Mouse (Mus musculus) lung, adult 2 months (tissue): ENCODE results near the gene Cd300e.

ENCODE experiments used
- CTCF ChIP-seq: fragments of 200-500 bp; IDR thresholded peaks from 2 replicates; pipeline ENCODE4 v1.5.1; 2011; ENCODE audit warnings: mild to moderate bottlenecking, low read length, control low read depth; ENCODE audit not compliant: insufficient read depth
- POLR2A ChIP-seq: fragments of 200-500 bp; IDR thresholded peaks from 2 replicates; pipeline ENCODE4 v1.6.1; 2011; ENCODE audit warnings: low read depth, mild to moderate bottlenecking, control low read depth, low read length, borderline replicate concordance; ENCODE audit errors: extremely low read depth

- TF ChIP-seq CTCF: no peak
- TF ChIP-seq POLR2A: no peak
These were observed 24.2 kb upstream of the Cd300e start for GRCm38 (mm10) chr11:115086213-115086612.
